Mouse (Mus musculus) induced T-regulatory cell, adult 2 months (primary cell): ENCODE measurements around the gene Cnn2.

Experiments
- DNase-seq: peaks from one replicate; pipeline ENCODE4 v3.0.0-alpha.2; 2012; ENCODE audit warnings: low read depth

The Cnn2 gene

GRCm38 (mm10) chr10:79970415-79971182 lies 17.8 kb upstream of the Cnn2 start, which contains the start of gene Grin3b:
TSS of gene Grin3b (plus strand) at chr10:79970715.
- no peak for DNase-seq

- DNase-seq = no peak
These were observed 17.2 kb upstream of the Cnn2 start for GRCm38 (mm10) chr10:79971183-79971497.

DNA sequence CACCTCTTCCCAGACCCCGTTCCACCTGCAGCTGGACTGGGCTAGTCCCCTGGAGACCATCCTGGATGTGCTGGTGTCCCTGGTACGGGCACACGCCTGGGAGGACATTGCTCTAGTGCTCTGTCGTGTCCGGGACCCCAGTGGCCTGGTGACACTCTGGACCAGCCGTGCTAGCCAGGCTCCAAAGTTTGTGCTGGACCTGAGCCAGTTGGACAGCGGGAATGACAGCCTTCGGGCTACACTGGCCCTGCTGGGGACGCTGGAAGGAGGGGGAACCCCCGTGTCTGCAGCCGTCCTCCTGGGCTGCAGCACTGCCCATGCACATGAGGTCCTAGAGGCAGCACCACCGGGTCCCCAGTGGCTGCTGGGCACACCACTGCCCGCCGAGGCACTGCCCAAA lies 15.6 kb upstream of the Cnn2 start:
- DNase-seq = no peak

DNA sequence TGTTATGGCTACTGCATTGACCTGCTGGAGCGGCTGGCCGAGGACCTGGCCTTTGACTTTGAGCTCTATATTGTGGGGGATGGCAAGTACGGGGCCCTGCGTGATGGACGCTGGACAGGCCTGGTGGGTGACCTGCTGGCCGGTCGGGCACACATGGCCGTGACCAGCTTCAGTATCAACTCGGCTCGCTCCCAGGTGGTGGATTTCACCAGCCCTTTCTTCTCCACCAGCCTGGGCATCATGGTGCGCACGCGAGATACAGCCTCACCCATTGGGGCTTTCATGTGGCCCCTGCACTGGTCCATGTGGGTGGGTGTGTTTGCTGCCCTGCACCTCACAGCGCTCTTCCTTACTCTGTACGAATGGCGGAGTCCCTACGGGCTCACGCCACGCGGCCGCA lies 14.3 kb upstream of the Cnn2 start:
- DNase-seq = no peak

DNA sequence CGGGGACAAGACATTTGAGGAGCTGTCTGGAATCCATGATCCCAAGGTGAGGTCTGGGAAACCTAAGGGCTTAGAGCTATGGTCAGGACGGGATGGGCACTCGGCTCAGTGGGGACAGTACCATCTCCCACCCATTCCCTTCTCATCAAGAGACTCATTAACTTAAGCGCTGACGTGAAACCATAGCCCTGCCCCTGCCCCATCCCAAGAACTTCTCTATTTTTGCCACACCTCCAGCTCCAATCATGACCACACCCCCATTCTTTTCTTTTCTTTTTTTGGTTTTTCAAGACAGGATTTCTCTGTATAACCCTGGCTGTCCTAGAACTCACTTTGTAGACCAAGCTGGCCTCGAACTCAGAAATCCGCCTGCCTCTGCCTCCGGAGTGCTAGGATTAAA lies 13.7 kb upstream of the Cnn2 start:
- DNase-seq = no peak

DNA sequence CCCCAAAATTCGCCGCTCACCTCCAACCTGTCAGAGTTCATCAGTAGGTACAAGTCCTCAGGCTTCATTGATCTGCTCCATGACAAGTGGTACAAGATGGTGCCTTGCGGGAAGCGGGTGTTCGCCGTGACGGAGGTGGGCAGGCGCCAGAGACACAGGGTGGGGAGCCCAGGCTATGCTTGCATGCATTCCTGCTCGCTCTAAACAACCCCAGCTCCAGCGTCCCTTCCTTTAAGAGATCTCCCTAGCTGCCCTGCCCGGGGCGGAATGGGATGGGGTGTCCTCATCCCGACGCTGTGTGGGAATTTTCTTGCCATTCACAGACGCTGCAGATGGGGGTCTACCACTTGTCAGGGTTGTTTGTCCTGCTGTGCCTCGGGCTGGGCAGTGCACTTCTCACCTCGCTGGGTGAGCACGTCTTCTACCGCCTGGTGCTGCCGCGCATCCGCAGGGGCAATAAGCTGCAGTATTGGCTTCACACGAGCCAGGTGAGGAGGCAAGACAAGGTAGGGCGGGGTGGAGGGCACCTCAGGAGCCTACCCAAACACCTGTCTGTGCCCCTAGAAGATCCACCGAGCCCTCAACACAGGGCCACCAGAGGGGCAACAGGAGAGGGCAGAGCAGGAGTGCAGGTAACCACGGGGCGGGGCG lies 12.2 kb upstream of the Cnn2 start:
- DNase-seq = no peak

GRCm38 (mm10) chr10:79976722-79977107 lies 11.7 kb upstream of the Cnn2 start:
- DNase-seq = no peak

DNA sequence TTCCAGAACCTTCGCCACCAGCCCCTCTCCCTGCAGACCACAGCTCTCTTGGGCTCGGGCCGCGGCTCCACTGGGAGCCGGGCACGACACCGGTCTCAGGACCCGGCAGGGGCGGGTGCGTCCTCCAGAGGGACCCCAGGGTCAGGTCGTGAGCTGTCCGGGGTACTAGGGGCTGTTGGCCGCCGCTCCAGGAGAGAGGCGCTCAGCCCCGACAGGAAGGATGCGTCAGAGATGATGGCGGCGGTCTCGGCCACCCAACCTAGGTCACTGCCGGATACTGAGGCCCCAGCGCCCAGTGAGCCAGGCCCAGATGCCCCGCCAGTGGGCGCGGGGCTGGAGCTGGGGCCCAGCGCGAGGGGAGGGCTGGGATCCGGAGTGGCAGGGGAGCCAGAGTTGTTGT lies 11.1 kb upstream of the Cnn2 start:
- DNase-seq = no peak

GRCm38 (mm10) chr10:79978061-79978460 lies 10.3 kb upstream of the Cnn2 start:
- no peak for DNase-seq

DNA sequence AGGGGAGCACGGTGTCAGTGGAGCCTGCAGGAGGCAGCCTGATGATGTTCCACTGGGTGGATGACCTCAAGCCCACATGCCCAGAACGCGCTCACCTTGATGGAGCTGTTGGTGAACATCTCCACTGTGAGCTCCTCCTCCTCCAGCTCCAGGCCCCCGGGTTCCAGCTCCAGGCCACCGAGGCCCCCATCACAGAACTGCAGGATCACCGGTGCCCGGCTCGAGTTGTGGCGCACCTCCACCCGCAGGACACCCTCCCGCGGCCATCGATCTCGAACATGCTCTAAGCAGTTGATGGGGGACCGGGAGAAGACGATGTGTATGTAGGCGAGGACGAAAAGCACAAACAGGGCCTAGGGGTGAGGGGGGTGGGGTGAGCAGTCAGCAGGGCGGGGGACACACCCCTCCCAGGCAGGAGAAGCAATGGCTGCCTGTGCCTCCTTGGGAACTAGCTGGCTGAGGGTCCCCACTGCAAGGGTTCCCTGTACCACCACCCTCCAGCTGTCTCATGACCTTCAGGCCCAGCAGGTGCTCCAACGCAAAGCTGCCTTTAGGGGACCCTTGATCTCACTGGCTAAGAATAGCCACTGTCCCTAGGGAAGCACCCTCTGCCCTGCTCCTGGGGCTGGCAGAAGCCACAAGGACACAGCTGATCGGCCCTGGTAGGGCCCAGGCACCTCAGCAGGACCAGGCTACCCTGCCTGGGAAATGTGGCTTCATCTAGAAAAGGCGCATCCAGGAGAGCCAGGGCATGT lies 8.8 kb upstream of the Cnn2 start:
- DNase-seq = no peak

DNA sequence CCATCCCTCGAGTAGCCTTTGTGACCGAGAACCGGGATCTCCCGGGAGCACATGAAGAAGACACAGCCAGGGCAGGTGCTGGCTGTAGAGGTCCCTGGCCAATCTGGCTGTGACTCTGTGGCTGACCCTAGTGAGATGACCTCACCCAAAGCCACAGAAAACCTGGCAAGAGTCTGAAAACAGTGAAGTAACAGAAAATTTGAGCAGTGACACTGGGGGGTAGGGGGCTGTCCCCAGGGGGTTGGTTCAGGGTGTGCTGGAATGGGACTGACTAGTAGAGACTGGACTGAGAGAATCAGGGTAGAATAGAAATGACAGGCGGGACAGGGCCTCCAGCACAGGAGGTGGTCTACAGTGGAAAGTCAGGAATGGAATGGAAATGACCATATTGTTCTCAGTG lies 5.2 kb upstream of the Cnn2 start:
- no peak for DNase-seq

DNA sequence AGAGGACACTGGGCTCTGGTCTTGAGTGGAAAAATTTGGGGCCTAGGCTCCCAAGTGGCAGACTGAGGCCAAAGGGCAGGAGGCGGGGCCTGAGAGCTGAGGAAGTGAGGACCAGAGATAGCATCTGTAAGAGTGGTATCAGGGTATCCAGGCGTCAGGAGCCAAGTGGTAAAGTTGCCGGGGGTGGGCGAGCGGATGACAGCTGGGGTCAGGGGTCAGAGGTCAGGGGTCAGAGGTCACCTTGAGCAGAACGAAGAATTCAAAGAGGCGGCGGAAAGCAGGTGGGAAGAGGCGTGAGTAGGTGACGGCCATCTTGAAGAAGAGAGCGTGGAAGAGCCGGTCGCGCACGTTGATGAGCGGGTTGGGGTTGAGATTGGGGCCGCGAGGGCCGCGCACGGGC lies 4.7 kb upstream of the Cnn2 start:
- DNase-seq = peak; percentile 90

DNA sequence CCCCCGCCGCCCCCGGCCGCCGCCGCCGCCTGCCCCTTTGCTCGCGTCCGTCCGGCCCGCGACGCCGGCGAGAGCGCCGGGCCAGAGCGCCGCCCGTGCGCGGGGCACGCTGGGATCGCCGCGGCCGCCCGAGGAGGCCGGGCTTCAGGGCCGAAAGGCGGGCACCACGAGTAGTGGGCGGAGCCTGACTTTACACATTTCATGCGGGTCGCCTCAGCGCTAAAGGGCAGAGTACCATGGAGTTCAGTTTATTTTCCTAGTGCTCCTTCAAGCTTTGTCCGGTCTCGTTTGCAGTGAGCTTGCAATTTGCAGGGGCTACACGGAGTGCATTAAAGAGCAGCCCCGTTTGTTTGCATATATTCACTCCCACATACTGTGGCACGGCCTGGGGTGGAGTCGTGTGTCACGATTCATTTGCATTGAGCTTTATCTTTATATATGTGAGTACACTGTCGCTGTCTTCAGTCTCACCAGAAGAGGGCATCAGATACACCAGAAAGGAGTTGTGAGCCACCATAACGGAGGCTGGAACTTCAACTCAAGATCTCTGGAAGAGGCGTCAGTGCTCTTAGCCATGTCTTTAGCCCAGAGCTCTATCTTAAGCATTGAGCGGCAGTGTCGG lies 4.1 kb upstream of the Cnn2 start, which contains the start of gene Tmem259:
Gene Tmem259 (minus strand): TSS at position 136 of the 622 bp plus-strand sequence.
- DNase-seq = peak; percentile 95

- DNase-seq = peak; percentile 99
These were observed 3.5 kb upstream of the Cnn2 start for GRCm38 (mm10) chr10:79984871-79985270.

DNA sequence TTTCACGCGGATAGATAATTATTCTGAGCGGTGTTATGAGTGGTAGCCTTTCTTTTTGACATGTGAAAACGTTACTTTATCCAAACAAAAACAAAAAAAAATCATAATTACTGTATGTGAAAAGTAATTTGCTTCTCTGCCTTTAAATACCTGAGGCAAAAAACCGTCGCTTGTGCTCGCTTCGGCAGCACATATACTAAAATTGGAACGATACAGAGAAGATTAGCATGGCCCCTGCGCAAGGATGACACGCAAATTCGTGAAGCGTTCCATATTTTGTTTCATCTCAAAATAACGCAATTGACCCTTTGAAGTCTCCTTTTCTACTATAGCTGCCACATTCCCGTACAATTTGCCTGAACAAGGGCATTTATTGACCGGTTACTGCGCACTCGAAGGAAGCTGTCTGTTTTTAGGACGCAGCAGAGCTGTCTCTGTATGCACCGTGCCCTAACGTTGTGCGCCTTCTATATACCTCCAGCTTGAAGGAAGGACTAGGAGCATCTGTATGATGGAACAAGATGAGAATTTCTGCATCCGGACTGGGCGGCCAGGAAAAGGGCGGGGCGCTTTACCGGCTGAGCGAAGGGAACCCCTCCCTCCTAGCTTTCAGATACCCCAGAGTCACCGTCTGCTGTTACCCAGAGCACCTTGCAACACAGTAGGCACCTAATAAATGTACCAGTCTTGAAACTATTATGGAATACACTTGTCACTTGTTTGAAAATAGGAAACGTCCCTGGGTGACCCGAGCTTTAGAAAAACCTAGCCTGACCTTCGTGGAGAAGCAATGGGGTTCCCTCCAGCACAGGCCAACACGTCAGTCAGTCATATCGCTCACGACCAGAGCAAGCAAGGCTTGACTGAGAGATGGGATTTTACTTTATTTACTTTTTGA lies 2.8 kb upstream of the Cnn2 start:
- DNase-seq = peak; percentile 90

DNA sequence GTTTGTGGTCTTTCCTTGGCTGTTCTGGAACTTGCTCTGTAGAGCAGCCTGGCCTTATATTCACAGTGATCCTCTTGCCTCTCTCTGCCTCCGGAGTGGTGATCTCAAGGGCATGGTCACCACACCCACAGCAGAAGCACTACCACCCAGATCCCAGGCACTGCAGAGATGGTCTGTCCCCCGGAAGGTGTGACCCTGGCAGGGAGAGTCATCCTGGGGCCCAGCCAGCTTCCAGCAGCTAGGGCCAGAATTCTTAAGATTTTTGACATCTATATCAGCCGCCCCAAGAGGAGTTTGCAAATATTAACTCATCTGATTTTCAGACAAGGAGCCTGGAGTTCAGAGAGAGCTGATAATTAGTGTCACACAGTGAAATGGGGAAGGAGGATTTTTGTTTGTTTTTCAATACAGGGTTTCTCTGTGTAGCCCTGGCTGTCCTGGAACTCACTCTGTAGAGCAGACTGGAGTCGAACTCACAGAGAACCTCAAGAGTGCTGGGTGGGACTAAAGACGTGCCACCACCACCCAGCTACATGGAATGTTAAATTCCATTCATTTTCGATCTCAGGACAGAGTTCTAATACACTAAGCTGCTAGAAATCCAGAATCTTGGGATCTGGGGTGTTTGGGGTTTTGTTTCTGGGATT lies 2.0 kb upstream of the Cnn2 start:
- DNase-seq = no peak

GRCm38 (mm10) chr10:79986963-79987362 lies 1.4 kb upstream of the Cnn2 start:
- DNase-seq = peak; percentile 94

DNA sequence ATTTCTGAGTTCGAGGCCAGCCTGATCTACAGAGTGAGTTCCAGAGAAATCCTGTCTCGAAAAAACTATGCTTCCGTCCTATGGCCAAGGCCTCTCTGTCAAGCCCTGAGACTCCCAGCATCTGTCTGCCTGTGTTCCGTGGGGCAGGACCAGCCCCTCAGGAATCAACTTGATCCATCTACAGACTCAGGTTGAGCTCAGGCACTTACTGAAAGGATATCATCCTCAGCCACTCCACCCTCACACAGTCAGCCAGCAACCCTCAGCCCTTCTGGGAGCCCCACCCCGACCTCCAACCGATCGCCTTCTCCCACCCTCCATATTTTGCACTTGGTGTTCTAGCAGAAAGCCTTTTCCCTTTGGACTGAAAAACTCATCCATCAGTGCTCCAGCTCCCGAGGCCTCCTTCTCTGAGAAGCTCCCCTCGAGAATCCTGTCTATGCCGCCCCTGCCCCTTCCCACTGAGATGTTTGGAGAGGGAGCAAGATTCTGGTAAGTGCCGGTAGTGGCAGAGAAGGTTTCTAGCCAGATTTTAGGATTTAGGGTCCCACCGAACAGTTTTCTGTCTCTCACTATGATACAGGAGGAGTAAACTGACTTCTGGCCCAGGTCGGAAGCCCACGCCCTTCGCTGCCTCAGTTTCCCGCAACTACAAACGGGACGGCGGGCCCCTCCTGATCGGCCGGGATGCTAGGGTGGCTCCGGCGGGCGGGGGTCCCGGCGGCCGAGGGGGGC lies 446 bp upstream of the Cnn2 start:
- peak; percentile 56 for DNase-seq

- DNase-seq = no peak
These were observed 945 bp downstream of the Cnn2 start for GRCm38 (mm10) chr10:79989272-79989786.

- no peak for DNase-seq
These were observed 1.5 kb downstream of the Cnn2 start for GRCm38 (mm10) chr10:79989870-79990269.
